Mouse (Mus musculus) neural tube, embryonic 13.5 days (tissue): ENCODE results near the gene Gm21969. TPM values are rescaled to one million over a fixed set of nuclear protein-coding genes. Genes with fewer than 3 reads are reported as not detected.
A peak's percentile ranks its signal among the peaks of the same experiment; 100 is the strongest.

Experiments used
- ATAC-seq: fragments of 200-750 bp; cut with Nextera tagmentation; 2 replicates; pipeline ENCODE4 v1.8.0; 2017; ENCODE audit warnings: low read depth, mild to moderate bottlenecking, moderate TSS enrichment, moderate library complexity
- H3K27ac ChIP-seq: fragments of 300-500 bp; sonication (generic); replicated peaks from 2 replicates; pipeline ENCODE4 v1.5.1; 2015; ENCODE audit warnings: moderate library complexity, mild to moderate bottlenecking, inconsistent platforms
- H3K27me3 ChIP-seq: fragments of 300-500 bp; sonication (generic); 2 replicates; pipeline ENCODE4 v1.6.1; 2015; ENCODE audit warnings: mild to moderate bottlenecking, inconsistent platforms
- H3K36me3 ChIP-seq: fragments of 300-500 bp; sonication (generic); 2 replicates; pipeline ENCODE4 v1.6.1; 2015; ENCODE audit warnings: mild to moderate bottlenecking, inconsistent platforms
- H3K4me1 ChIP-seq: fragments of 300-500 bp; sonication (generic); replicated peaks from 2 replicates; pipeline ENCODE4 v1.6.1; 2015; ENCODE audit warnings: inconsistent platforms
- H3K4me2 ChIP-seq: fragments of 300-500 bp; sonication (generic); 2 replicates; pipeline ENCODE4 v1.6.1; 2015; ENCODE audit warnings: inconsistent platforms, mild to moderate bottlenecking, moderate library complexity
- H3K4me3 ChIP-seq: fragments of 300-500 bp; sonication (generic); 2 replicates; pipeline ENCODE4 v1.5.1; 2015; ENCODE audit warnings: mild to moderate bottlenecking, inconsistent platforms
- H3K9ac ChIP-seq: fragments of 300-500 bp; sonication (generic); 2 replicates; pipeline ENCODE4 v1.6.1; 2015; ENCODE audit warnings: moderate library complexity, mild to moderate bottlenecking, inconsistent platforms
- H3K9me3 ChIP-seq: fragments of 300-500 bp; sonication (generic); 2 replicates; pipeline ENCODE4 v1.6.1; 2016; ENCODE audit warnings: inconsistent platforms
- WGBS: fragments of 180-500 bp; shearing (Covaris S2); methylation state at CpG from one replicate; pipeline ENCODE4 v1.1.7; 2015; 5-methylcytosine and 5-hydroxymethylcytosine counted together
- polyA plus RNA-seq: library from polyadenylated mRNA; unstranded; fragments of >200 nt; fragmentation: Nextera tagmentation; extraction: Ambion mirVana; gene quantifications from 2 replicates; pipeline ENCODE4 v1.2.1, GENCODE M21; 2015

Gene Gm21969
- polyA plus RNA-seq, 1 experiment from 2014 or later, result not detected

GRCm38 (mm10) chr4:139624706-139625105 lies 21.7 kb downstream of the Gm21969 start:
- Histone ChIP-seq H3K4me2 (peak overlapping the region; percentile 70), H3K4me1 (peaks cover 27% of the 10 kb centered on the region), H3K9me3 (no peaks in the 10 kb centered on the region), H3K27me3 (no peaks in the 10 kb centered on the region), H3K27ac (peak overlapping the region; percentile 13; the same call in 1 of the 2 replicates), H3K4me3 (0 out of 2 replicates have a peak overlapping the region, but pooled peaks have one; percentile 62), H3K9ac (peak overlapping the region; percentile 77), H3K36me3 (no peaks in the 10 kb centered on the region)
- no peak for ATAC-seq
- WGBS, result 82% methylated on average over 10 of the region's 10 CpGs

GRCm38 (mm10) chr4:139627361-139627760 lies 24.4 kb downstream of the Gm21969 start:
- Histone ChIP-seq H3K4me2 (no peak overlapping the region), H3K36me3 (no peaks in the 10 kb centered on the region), H3K27ac (no peak overlapping the region), H3K4me3 (no peak overlapping the region), H3K4me1 (peaks cover 22% of the 10 kb centered on the region), H3K9ac (no peak overlapping the region), H3K9me3 (no peaks in the 10 kb centered on the region), H3K27me3 (no peaks in the 10 kb centered on the region)
- 94% methylated on average over 11 of the region's 11 CpGs for WGBS
- ATAC-seq, result no peak

- no peak for ATAC-seq
- Histone ChIP-seq H3K36me3 (0 out of 2 replicates have a peak, but pooled peaks cover 5% of the 10 kb centered on the region), H3K27me3 (no peaks in the 10 kb centered on the region), H3K4me3 (no peak overlapping the region), H3K4me2 (no peak overlapping the region), H3K4me1 (peaks cover 4% of the 10 kb centered on the region), H3K27ac (no peak overlapping the region), H3K9me3 (no peaks in the 10 kb centered on the region), H3K9ac (no peak overlapping the region)
- 80% methylated on average over 10 of the region's 10 CpGs for WGBS
Measured at GRCm38 (mm10) chr4:139630171-139630570, 27.2 kb downstream of the Gm21969 start.

GRCm38 (mm10) chr4:139631141-139631540 lies 28.2 kb downstream of the Gm21969 start:
- Histone ChIP-seq H3K4me2 (no peak overlapping the region), H3K9ac (no peak overlapping the region), H3K4me1 (peaks cover 10% of the 10 kb centered on the region), H3K27ac (no peak overlapping the region), H3K4me3 (no peak overlapping the region), H3K9me3 (no peaks in the 10 kb centered on the region), H3K27me3 (no peaks in the 10 kb centered on the region), H3K36me3 (0 out of 2 replicates have a peak, but pooled peaks cover 12% of the 10 kb centered on the region)
- WGBS, result 79% methylated on average over 5 of the region's 5 CpGs
- ATAC-seq, result no peak

- Histone ChIP-seq H3K27ac (no peak overlapping the region), H3K9me3 (no peaks in the 10 kb centered on the region), H3K27me3 (no peaks in the 10 kb centered on the region), H3K4me3 (no peak overlapping the region), H3K4me1 (peaks cover 10% of the 10 kb centered on the region), H3K4me2 (no peak overlapping the region), H3K9ac (no peak overlapping the region), H3K36me3 (0 out of 2 replicates have a peak, but pooled peaks cover 12% of the 10 kb centered on the region)
- WGBS, result 82% methylated on average over 7 of the region's 7 CpGs
- ATAC-seq, result no peak
Measured at GRCm38 (mm10) chr4:139631569-139632253, 28.7 kb downstream of the Gm21969 start.

GRCm38 (mm10) chr4:139632254-139632580 lies 29.2 kb downstream of the Gm21969 start:
- Histone ChIP-seq H3K27me3 (no peaks in the 10 kb centered on the region), H3K4me1 (peaks cover 10% of the 10 kb centered on the region)
- WGBS, result 85% methylated on average over 10 of the region's 10 CpGs

GRCm38 (mm10) chr4:139636373-139636772 lies 33.4 kb downstream of the Gm21969 start:
- Histone ChIP-seq H3K9ac (no peak overlapping the region), H3K27me3 (peaks cover 6% of the 10 kb centered on the region), H3K27ac (no peak overlapping the region; the same call in 1 of the 2 replicates), H3K4me3 (no peak overlapping the region), H3K4me2 (no peak overlapping the region), H3K36me3 (peaks cover 29% of the 10 kb centered on the region), H3K4me1 (peaks cover 31% of the 10 kb centered on the region), H3K9me3 (no peaks in the 10 kb centered on the region)
- ATAC-seq, result no peak
- 27% methylated on average over 7 of the region's 7 CpGs for WGBS

More at GRCm38 (mm10) chr4:139632254-139632580, 29.2 kb downstream of the Gm21969 start:
- H3K4me2 ChIP-seq, result no peak overlapping the region
- H3K27ac ChIP-seq, result no peak overlapping the region
- H3K9ac ChIP-seq, result no peak overlapping the region
- no peaks in the 10 kb centered on the region for H3K9me3 ChIP-seq
- H3K4me3 ChIP-seq, result no peak overlapping the region
- ATAC-seq, result no peak
- peaks cover 16% of the 10 kb centered on the region; the same call in 1 of the 2 replicates for H3K36me3 ChIP-seq

GRCm38 (mm10) chr4:139637847-139638246 lies 34.9 kb downstream of the Gm21969 start:
- H3K9ac ChIP-seq, result no peak overlapping the region

GRCm38 (mm10) chr4:139638356-139638755 lies 35.4 kb downstream of the Gm21969 start:
- ATAC-seq, result no peak
- H3K9me3 ChIP-seq, result no peaks in the 10 kb centered on the region
- no peak overlapping the region for H3K27ac ChIP-seq
- peaks cover 43% of the 10 kb centered on the region for H3K4me1 ChIP-seq
- peaks cover 29% of the 10 kb centered on the region for H3K36me3 ChIP-seq
- WGBS, result 88% methylated on average over 16 of the region's 16 CpGs
- peaks cover 25% of the 10 kb centered on the region for H3K27me3 ChIP-seq
- H3K4me2 ChIP-seq, result no peak overlapping the region
- no peak overlapping the region for H3K4me3 ChIP-seq
- no peak overlapping the region for H3K9ac ChIP-seq

More at GRCm38 (mm10) chr4:139637847-139638246, 34.9 kb downstream of the Gm21969 start:
- H3K36me3 ChIP-seq, result peaks cover 29% of the 10 kb centered on the region
- no peak overlapping the region for H3K4me2 ChIP-seq
- no peak overlapping the region for H3K4me3 ChIP-seq
- H3K4me1 ChIP-seq, result peaks cover 43% of the 10 kb centered on the region
- H3K27ac ChIP-seq, result no peak overlapping the region
- H3K9me3 ChIP-seq, result no peaks in the 10 kb centered on the region
- ATAC-seq, result no peak
- peaks cover 20% of the 10 kb centered on the region for H3K27me3 ChIP-seq
- WGBS, result 88% methylated on average over 9 of the region's 9 CpGs

- Histone ChIP-seq H3K27ac (peak overlapping the region; percentile 64), H3K4me2 (no peak overlapping the region), H3K27me3 (peaks cover 30% of the 10 kb centered on the region), H3K9me3 (no peaks in the 10 kb centered on the region), H3K4me1 (peaks cover 43% of the 10 kb centered on the region), H3K4me3 (no peak overlapping the region), H3K9ac (peak overlapping the region; percentile 38), H3K36me3 (peaks cover 31% of the 10 kb centered on the region)
- peak; percentile 8; the same call in 1 of the 2 replicates for ATAC-seq
- 4% methylated on average over 12 of the region's 12 CpGs for WGBS
Measured at GRCm38 (mm10) chr4:139639801-139640200, 36.8 kb downstream of the Gm21969 start.

GRCm38 (mm10) chr4:139640333-139640732 lies 37.3 kb downstream of the Gm21969 start:
- H3K36me3 ChIP-seq, result peaks cover 34% of the 10 kb centered on the region
- no peak overlapping the region for H3K4me3 ChIP-seq
- no peak for ATAC-seq
- H3K4me2 ChIP-seq, result no peak overlapping the region
- H3K9ac ChIP-seq, result peak overlapping the region; percentile 38
- peak overlapping the region; percentile 64; the same call in 1 of the 2 replicates for H3K27ac ChIP-seq
- no peaks in the 10 kb centered on the region for H3K9me3 ChIP-seq
- peaks cover 43% of the 10 kb centered on the region for H3K4me1 ChIP-seq
- peaks cover 30% of the 10 kb centered on the region for H3K27me3 ChIP-seq
- 38% methylated on average over 12 of the region's 12 CpGs for WGBS

GRCm38 (mm10) chr4:139640775-139641174 lies 37.8 kb downstream of the Gm21969 start:
- no peak overlapping the region for H3K4me2 ChIP-seq
- no peak overlapping the region for H3K9ac ChIP-seq
- H3K27me3 ChIP-seq, result peaks cover 30% of the 10 kb centered on the region
- H3K9me3 ChIP-seq, result no peaks in the 10 kb centered on the region
- peaks cover 34% of the 10 kb centered on the region for H3K36me3 ChIP-seq
- H3K4me3 ChIP-seq, result no peak overlapping the region
- WGBS, result 33% methylated on average over 6 of the region's 6 CpGs
- no peak for ATAC-seq
- H3K27ac ChIP-seq, result no peak overlapping the region
- peaks cover 41% of the 10 kb centered on the region for H3K4me1 ChIP-seq
